Comparison of ENCODE assay signal across 8 mouse cellular contexts in genomic region chr17:57248201-57248699, GRCm38 (mm10). TPM values are rescaled to one million over a fixed set of nuclear protein-coding genes. Genes with fewer than 3 reads are reported as not detected.
DNase-seq lines count a peak whose midpoint lies in the region; ATAC-seq lines count a peak whose summit lies in the region.

Gpr108 (minus strand) TSS chr17:57248446.

- WGBS in hindbrain, embryonic 13.5 days = 0% methylated on average over 12 of the region's 12 CpGs

- H3K27me3 ChIP-seq in hindbrain, embryonic 13.5 days = 0 out of 2 replicates have a peak, but pooled peaks cover 4% of the 10 kb centered on the region

- H3K4me2 ChIP-seq in hindbrain, embryonic 13.5 days = peak within 1 kb of the TSS; percentile 90

- H3K4me1 ChIP-seq in hindbrain, embryonic 13.5 days (replicated peaks) = peaks cover 43% of the 10 kb centered on the region

- peak within 1 kb of the TSS; percentile 84 for H3K9ac ChIP-seq in hindbrain, embryonic 13.5 days

- DNase-seq in R1 (ENCODE audit: low read depth, low spot score) = peak; percentile 96
- peak; percentile 89 to 90 for DNase-seq in cerebellum, postnatal 14 days
- DNase-seq in frontal cortex, postnatal 14 days (ENCODE audit: low spot score in 2 of 2) = peak; percentile 82 to 84
- peak; percentile 66 to 73 for DNase-seq in layer of hippocampus, postnatal 25 days (ENCODE audit: extremely low spot score in 1 of 2, low spot score in 1 of 2)
- DNase-seq in lung, postnatal 25 days (ENCODE audit: low spot score) = peak; percentile 93
- DNase-seq in retina, embryonic 14.5 days (ENCODE audit: low spot score) = peak; percentile 85
- DNase-seq in thymus, postnatal 4 days = peak; percentile 93

- peak within 1 kb of the TSS; percentile 66 for H3K4me3 ChIP-seq in hindbrain, embryonic 13.5 days

- H3K9me3 ChIP-seq in hindbrain, embryonic 13.5 days = no peaks in the 10 kb centered on the region

- peak within 1 kb of the TSS; percentile 98 for H3K27ac ChIP-seq in hindbrain, embryonic 13.5 days

- peak; percentile 65 for ATAC-seq in hindbrain, embryonic 13.5 days (ENCODE audit: low FRiP score)

- peaks cover 7% of the 10 kb centered on the region for H3K36me3 ChIP-seq in hindbrain, embryonic 13.5 days

RNA-seq across cellular contexts. Expression of gene Gpr108, which starts in this region (rescaled TPM):
- polyA plus RNA-seq in hindbrain, embryonic 13.5 days (2015; fragmentation: Nextera tagmentation; extraction: Ambion mirVana) = 22.4 and 23.8 TPM in 2 replicates
- total RNA-seq in layer of hippocampus, postnatal 25 days (2021) = 10 to 100 TPM; 20.4 to 23.3 TPM

Comparison
In these comparisons a context has a peak if more than half of its experiments do, and no peak if none do; other contexts are left out.
1. Peak in every context shown above with its lines: DNase-seq, ATAC-seq, H3K4me3 ChIP-seq and H3K27ac ChIP-seq.